Mouse (Mus musculus) C3H10T1/2 (cell line): Measurements from ENCODE around the gene Bsph1. TPM values are rescaled to one million over a fixed set of nuclear protein-coding genes. Genes with fewer than 3 reads are reported as not detected.

Experiments
- polyA plus RNA-seq, 2 experiments: library from polyadenylated mRNA; unstranded; fragments of >200 nt; fragmentation: generic; extraction: Trizol; gene quantifications; one replicate each; pipeline ENCODE4 v1.2.1; 2012; ENCODE audit warnings: missing spikeins in 2 of 2

The Bsph1 gene
- polyA plus RNA-seq, result not detected

DNA sequence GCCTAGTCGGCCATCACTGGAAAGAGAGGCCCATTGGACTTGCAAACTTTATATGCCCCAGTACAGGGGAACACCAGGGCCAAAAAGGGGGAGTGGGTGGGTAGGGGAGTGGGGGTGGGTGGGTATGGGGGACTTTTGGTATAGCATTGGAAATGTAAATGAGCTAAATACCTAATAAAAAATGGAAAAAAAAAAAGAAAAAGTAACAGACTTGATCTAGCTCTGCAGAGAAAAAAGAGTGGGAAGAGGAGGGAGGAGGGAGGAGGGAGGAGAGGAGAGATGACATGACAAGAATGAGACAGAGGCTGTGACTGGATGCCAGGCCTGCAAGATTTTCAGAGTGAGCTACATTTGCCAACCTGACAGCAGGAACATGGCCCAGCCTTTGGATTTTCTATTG, at the start of gene Bsph1:
Gene Bsph1, plus strand, starts transcription at position 301 of the 400 bp plus-strand sequence.

Other genes with a start within 250 kb of the Bsph1 start
- gene Vmn1r89, start 237.8 kb upstream of the Bsph1 start, polyA plus RNA-seq, result not detected
- 100 to 1,000 TPM in 1 of 2 experiments, 10 to 100 TPM in 1; 40.3 to 121 TPM for gene Lig1, start 173.6 kb upstream of the Bsph1 start, polyA plus RNA-seq
- gene Zswim9, start 172.1 kb upstream of the Bsph1 start, polyA plus RNA-seq, result 1 to 10 TPM in 1 of 2 experiments, under 1 TPM in 1; 0.66 to 5.3 TPM
- under 1 TPM; 0.01 to 0.09 TPM for gene Pla2g4c, start 126.2 kb upstream of the Bsph1 start, polyA plus RNA-seq
- not detected for gene Cabp5, start 52.7 kb upstream of the Bsph1 start, polyA plus RNA-seq
- not detected for gene Bsph2, start 120.2 kb downstream of the Bsph1 start, polyA plus RNA-seq
- not detected for gene Sult2a5, start 173.1 kb downstream of the Bsph1 start, polyA plus RNA-seq